Mouse (Mus musculus): ENCODE data around the gene Ppp1cc.

DNA sequence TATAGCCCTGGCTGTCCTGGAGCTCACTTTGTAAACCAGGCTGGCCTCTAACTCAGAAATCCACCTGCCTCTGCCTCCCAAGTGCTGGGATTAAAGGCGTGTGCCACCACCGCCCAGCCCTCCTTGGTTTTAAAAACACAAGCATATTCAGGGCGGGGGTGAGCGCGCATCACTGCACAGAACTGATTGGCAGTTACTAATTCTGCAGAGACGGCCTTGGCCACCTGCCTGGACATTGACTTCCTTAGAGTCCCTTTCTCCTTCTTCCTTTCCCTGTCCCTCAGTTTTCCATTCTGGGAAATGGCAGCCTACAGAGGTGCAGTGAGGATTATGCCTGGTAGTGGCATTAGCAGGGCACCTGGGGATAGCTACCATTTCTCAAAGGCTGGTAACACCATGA is 59.6 kb downstream of the Ppp1cc start:
- TF ChIP-seq CTCF (IDR thresholded peaks at IDR 0.05; ENCODE audit: extremely low read depth, insufficient read length, insufficient replicate concordance, low read depth, low read length) (no peak), POLR2A (IDR thresholded peaks at IDR 0.05; ENCODE audit: low read depth, low read length) (no peak)

Data from small intestine, adult 2 months (tissue).